Mouse (Mus musculus) gastrocnemius, adult 2 months (tissue): ENCODE measurements at regions not wholly inside any gene's neighbourhood (a gene's known extent, or its start where the extent isn't known, plus 50 kb on each side); places are given as distances from the start of the nearest gene placed in this dataset.

ENCODE experiments used
- DNase-seq: peaks from one replicate; pipeline ENCODE4 v3.0.0; 2022
- H3K27ac ChIP-seq: fragments of 200-600 bp; 2 replicates; pipeline ENCODE4 v1.8.1; 2022; ENCODE audit warnings: mild to moderate bottlenecking
- H3K4me3 ChIP-seq: fragments of 200-600 bp; 2 replicates; pipeline ENCODE4 v1.8.1; 2022; ENCODE audit warnings: mild to moderate bottlenecking, moderate library complexity
- CTCF ChIP-seq: fragments of 200-600 bp; IDR thresholded peaks from 2 replicates; pipeline ENCODE4 v1.8.1; 2022; ENCODE audit warnings: antibody characterized with exemption, mild to moderate bottlenecking, moderate library complexity
- intact Hi-C: fragments of 180-260 bp; cut with DNase I; formaldehyde crosslinking; loops from one replicate; pipeline ENCODE4 v1.15.1; 2025

DNA sequence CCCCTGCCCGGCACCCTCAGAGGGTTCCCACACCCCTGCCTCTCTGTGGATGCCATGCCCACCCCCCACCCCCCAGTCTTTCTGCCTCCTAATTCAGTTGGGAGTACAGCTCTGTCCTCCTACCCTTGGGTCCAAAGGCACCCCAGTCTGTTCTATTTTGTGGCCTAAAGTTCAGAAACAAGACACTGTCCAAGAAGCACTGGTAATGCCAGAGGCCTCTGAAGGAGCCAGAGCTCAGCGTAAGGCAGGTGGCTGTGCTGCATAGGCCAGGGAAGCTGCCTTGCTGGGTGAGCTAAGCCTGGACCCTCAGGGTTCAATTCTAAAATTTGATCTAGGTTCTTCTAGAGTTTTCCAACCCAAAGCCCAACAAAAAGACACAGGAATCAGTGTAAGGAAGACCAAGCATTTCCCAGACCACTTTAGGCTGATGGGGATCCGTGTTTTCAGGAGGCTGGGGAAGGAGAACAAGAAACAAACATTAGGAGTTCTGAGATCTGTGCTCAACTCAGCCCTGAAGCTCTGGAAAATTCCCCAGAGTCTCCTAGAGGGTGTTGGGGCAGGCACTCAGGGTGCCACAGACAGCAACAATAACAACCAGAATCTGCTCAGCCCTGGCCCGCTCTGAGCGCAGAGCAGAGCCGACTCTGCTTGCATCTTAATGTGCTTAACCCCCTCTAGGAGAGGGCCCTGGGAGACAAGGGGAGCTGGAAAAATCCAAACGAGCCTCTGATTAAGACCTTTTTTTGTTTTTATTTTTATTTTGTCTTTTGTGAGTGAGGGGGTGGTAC lies 81.0 kb downstream of the 1700001O22Rik start:
- no peak for TF ChIP-seq CTCF
- no peak overlapping the region for H3K4me3 ChIP-seq
- DNase-seq: no peak
- peak overlapping the region; percentile 96 for H3K27ac ChIP-seq
- intact Hi-C loops: loop anchor here (5.0 kb wide), 1 partner anchor 45 kb away; no protein-coding TSS in a partner anchor

DNA sequence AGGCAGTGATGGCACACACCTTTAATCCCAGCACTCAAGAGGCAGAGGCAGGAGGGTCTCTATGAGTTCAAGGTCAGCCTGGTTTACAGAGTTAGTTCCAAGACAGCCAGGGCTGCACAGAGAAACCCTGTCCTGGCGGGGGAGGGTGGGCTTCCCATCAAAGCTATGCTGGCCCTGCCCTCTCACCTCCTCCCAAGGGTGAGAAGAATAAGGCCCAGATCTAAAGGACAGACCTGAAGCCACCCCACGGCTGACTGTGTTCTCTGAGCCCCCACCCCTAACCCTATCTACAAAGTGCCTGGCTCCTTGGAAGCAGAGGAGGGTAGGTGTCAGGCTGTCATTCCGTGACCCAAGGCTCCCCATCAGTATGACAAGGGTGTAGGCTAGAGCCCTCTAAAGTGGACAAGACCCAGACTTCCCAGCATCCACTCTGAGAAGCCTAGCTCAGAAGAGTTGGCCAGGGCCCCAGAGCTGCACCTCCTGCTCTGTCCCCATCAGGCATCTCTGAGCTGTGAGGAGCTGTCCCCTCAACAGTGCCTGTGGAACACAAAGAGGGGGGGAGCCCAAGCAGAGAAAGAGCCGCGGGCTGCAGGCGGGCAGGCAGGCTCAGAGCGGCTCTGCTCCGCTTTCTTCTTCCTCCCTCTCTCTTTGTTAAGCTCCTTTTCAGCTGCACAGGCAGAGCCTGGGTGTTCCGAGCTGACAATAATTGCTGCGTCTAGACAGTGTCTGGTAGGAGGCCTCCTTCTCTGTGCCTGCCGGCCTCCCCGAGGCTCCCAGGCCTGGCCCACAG lies 81.8 kb downstream of the 1700001O22Rik start:
- intact Hi-C loops: loop anchor here (5.0 kb wide), 1 partner anchor 46 kb away; no protein-coding TSS in a partner anchor
- Histone ChIP-seq H3K27ac (peak overlapping the region; percentile 96), H3K4me3 (no peak overlapping the region)
- no peak for TF ChIP-seq CTCF
- peak; percentile 69 for DNase-seq

DNA sequence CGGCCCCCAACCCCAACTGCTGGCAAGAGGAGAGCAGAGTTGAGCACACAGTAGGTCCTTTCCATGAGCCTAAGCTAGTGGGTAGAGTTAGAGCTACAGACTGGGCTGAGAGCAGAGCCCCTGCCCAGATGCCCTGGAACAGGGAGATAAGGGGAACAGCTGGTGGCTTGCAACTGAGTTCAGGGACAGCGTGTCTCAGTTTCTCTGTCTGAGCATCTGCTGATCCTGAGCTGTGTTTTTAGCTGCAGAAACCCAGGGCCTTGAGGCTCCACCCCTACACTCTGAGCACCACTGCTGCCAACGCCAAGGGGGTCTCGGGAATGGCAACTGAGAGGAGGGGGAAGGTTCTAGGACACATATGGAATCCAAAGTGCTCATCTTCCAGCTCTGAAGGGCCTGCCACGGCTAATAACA lies 82.4 kb downstream of the 1700001O22Rik start:
- no peak for TF ChIP-seq CTCF
- Histone ChIP-seq H3K4me3 (no peak overlapping the region), H3K27ac (peak overlapping the region; percentile 96)
- peak; percentile 18 for DNase-seq
- intact Hi-C loops: loop anchor here (5.0 kb wide), 1 partner anchor 46 kb away; no protein-coding TSS in a partner anchor

DNA sequence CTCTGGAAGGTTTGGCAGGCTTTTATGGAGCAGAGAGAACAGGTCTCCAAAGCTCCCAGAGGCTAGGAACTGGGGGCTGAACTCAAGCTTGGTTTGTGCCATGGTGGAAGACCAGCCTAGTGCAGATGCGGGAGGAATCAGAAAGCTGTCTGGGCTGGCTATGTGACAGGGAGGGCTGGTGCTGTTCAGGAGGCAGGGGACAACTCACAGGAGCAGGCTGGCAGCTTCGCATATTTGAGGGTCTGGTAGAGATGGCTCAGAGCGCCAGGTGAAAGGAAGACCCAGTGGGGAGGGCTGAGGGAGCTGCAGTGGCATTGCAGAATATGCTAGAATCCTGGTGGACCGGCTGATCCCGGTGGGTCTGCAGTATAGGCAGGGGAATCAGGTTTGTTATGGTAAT lies 83.2 kb downstream of the 1700001O22Rik start:
- Histone ChIP-seq H3K4me3 (peak overlapping the region; percentile 74), H3K27ac (peak overlapping the region; percentile 96)
- DNase-seq: peak; percentile 19
- no peak for TF ChIP-seq CTCF
- intact Hi-C loops: loop anchor here (5.0 kb wide), 1 partner anchor 47 kb away; no protein-coding TSS in a partner anchor

DNA sequence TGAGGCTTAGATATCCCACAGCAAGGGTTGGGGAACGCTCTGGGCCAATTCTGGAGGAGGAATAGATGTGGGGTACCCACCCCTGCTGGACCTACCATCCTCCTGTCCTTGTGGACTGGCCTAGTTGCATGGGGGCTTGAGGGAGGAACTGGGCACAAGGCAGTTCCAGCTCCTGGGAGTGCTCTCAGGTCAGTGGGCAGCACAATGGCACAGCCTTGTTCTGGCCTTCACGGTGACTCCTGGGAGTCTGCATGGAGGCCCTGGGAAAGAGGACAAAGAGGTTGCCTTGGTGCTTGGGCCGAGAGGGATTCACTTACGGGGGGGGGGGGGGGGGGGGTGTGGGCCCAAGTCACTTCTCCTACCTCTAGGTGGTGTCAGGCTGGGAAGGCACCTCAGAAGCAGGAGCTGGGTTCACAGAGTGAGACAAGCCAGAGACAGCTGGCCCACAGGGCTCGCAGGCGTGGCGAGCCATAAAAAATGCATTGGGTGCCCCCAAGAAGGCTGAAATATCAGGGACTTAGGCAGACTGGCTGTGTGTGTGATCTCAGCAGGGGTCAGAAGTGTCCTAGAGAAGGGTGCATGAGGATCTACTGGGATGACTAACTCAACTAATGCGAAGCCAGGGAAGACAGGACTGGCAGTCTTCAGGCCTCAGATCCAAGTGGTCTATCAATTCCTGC lies 83.7 kb downstream of the 1700001O22Rik start:
- DNase-seq: peak; percentile 66
- Histone ChIP-seq H3K27ac (peak overlapping the region; percentile 96), H3K4me3 (peak overlapping the region; percentile 74)
- intact Hi-C loops: loop anchor here (5.0 kb wide), 2 partner anchors 48 to 117 kb away; no protein-coding TSS in a partner anchor
- TF ChIP-seq CTCF: peak; percentile 41; the same call in 1 of the 2 replicates

DNA sequence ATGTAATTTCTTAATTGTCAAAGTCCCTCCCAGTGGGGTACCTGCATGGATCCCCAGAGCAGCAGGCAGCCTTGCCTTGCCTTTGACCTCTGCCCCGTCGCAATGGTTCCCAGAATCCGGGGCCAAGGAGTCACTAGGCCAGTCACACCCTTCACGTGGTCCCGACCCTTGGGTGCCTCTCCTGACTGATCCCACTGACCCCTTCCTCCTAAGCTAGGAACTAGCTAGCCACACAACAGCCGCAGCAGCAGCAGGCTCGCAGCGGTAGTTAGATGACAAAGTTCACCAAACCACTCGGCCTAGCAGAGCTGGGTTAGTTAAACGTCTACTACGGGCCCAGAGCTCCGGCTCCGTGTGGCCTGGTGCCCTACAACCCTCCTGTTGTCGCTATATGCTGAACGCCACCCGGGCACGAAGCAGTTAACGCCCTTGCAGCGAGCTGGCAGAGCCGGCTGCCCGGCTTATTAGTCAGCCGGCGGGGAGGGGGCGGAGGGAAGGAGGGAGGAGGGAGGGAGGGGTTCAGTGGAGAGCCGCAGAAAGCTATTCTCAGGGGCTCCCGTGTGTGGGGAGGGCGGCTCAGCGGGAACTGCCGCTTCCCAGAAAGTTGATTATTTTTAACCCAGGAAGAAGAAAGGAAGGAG lies 84.6 kb downstream of the 1700001O22Rik start:
- Histone ChIP-seq H3K27ac (peak overlapping the region; percentile 96), H3K4me3 (peak overlapping the region; percentile 74)
- DNase-seq: peak; percentile 91
- no peak for TF ChIP-seq CTCF
- intact Hi-C loops: loop anchor here (5.0 kb wide), 1 partner anchor 117 kb away; no protein-coding TSS in a partner anchor

DNA sequence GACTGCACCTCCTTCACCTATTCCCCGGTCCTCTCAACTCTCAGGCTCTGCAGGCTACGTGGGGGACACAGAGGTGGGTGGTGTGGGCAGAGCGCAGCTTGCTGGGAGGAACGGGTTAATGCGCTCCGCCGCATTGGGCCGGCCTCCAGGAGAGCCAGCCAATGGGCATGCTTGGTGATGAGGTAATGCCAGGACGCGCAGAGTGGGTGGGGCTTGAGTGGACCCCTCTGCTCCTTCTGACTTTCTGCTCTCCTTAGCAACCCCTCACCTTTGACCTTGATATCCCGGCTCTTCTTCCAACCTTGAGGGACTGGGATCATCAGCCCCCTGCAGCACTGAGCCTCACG lies 85.2 kb downstream of the 1700001O22Rik start:
- Histone ChIP-seq H3K4me3 (peak overlapping the region; percentile 74), H3K27ac (peak overlapping the region; percentile 96)
- DNase-seq: peak; percentile 93
- TF ChIP-seq CTCF: no peak
- intact Hi-C loops: loop anchor here (5.0 kb wide), 1 partner anchor 116 kb away; no protein-coding TSS in a partner anchor

DNA sequence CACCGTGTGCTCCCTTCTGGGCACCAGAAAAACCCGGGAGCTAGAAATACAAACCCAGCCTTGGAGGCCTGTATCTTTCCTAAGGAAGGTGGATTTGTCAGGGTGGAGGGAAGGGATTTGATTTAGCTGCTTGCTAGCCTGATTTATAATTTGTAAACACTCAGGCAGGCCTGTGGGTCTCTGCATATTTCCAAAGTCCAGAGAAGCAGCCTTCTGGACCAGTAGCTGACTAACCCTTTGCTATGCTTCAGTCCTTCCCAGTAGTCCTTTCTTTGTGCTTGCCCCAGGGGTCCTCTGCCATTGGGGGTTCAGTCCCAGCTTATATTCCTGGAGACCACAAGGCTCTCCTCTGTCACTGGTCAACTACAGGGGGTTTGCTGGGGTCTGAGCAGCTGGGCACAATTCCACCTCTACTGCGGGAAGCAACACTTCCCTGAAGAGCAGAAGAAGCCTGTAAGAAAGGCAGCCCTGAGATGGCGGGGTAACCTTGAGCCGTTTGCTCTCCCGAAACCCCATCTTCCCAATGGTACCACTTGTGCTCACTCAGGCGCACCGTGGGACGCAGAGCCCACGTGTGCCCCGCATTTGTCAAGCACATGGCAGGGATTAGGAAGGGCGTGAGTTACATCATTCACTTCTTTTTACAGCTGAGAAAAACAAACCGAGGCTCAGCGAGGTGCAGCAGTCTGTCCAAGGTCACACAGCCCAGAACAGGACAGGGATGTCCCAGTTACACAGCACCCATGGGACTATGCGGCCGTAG lies 85.7 kb downstream of the 1700001O22Rik start:
- no peak for TF ChIP-seq CTCF
- H3K27ac ChIP-seq: peak overlapping the region; percentile 96
- DNase-seq: peak; percentile 41
- peak overlapping the region; percentile 74 for H3K4me3 ChIP-seq
- intact Hi-C loops: loop anchor here (5.0 kb wide), 1 partner anchor 115 kb away; no protein-coding TSS in a partner anchor

DNA sequence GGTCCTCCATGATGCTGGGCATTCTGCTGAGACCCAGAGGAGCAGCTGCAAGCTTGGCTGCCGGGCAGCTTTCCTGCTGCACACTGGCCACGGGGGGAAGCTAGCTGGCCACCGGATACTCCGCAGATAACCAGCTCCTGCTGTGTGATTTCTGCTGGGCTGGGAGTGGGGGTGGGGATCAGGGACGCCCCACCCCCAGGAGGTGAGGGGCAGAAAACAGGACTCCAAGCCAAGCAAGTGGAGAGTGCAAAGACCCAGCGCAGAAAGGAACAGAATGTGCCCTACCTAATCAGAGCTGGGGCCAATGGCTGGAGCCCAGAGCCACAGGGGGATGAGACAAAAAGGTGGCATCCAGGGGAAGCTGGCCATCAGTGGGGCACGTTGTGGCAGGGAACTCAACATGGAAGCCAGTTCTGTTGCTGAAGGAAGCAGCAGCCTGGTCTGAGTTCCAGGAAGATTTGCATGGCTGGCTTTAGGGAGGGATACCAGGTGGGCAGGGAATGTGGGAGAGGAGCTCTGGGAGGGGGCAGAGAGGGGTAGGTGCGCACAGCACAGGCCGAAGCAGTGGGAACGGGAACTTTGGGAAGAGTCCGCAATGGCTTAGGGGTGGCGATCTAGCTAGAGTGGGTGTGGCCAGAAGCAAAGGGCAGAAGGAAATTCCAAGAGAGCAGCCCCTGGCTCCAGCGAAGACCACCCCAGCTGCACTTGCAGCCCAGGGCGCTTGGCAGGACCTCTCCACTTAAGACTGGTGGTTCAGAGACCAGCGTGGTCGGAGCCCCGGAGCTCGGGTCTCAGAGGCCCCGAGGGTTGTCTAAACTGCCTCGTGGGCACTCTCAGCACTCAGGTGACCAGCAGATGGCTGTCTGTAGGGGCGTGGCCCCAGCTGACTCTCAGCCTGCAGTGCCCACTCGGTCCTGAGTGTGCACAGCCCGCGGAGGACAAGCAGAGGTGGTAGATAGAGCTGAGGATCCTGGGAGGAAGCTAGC lies 86.6 kb downstream of the 1700001O22Rik start:
- peak; percentile 80 for DNase-seq
- intact Hi-C loops: loop anchor here (5.0 kb wide), 1 partner anchor 115 kb away; no protein-coding TSS in a partner anchor
- TF ChIP-seq CTCF: peak; percentile 6; the same call in 1 of the 2 replicates
- H3K4me3 ChIP-seq: peak overlapping the region; percentile 74
- H3K27ac ChIP-seq: peak overlapping the region; percentile 96

DNA sequence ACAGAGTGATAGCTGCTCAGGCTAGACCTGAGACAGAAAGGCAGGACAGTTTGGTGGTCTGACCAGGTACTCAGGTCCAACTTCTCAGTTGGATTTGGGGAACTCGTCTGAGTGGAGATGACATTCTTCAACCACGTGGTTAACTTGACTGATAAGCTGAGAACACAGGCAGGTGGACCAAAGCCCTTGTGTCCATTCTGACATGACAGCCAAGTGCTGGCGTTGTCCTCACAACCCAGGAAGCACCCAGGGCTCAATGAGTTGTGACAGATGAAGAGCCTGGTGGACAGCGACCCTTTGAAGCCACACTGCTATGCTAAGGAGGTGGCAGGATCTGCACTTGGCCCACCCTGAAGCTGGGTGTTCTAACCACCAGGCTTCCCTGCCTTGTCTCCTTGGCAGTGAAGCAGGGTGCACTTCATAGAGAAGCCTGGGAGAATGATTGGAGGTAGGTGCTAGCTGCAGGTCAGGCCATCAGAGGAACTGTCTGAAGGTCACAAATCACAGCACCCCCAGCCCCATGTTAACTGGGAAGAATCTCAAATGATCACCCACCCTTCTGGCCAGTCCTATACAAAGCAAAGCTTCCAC lies 87.6 kb downstream of the 1700001O22Rik start:
- DNase-seq: peak; percentile 33
- intact Hi-C loops: loop anchor here (5.0 kb wide), 1 partner anchor 114 kb away; no protein-coding TSS in a partner anchor

More for the DNA sequence above, 87.6 kb downstream of the 1700001O22Rik start:
- no peak for TF ChIP-seq CTCF
- Histone ChIP-seq H3K27ac (peak overlapping the region; percentile 96), H3K4me3 (no peak overlapping the region)
